Mouse (Mus musculus) stomach, embryonic 15.5 days (tissue): ENCODE measurements around the gene Fbxo45. TPM values are rescaled to one million over a fixed set of nuclear protein-coding genes. Genes with fewer than 3 reads are reported as not detected.

ENCODE experiments used
- ATAC-seq: fragments of 200-750 bp; cut with Nextera tagmentation; 2 replicates; pipeline ENCODE4 v1.8.0; 2017; ENCODE audit warnings: low read depth, moderate number of reproducible peaks, moderate TSS enrichment; ENCODE audit not compliant: insufficient read depth, low FRiP score
- H3K27ac ChIP-seq: fragments of 300-500 bp; sonication (generic); 2 replicates; pipeline ENCODE4 v1.5.1; 2015; ENCODE audit warnings: mild to moderate bottlenecking, inconsistent platforms
- H3K27me3 ChIP-seq: fragments of 300-500 bp; sonication (generic); replicated peaks from 2 replicates; pipeline ENCODE4 v1.6.1; 2015; ENCODE audit warnings: inconsistent platforms
- H3K36me3 ChIP-seq: fragments of 300-500 bp; sonication (generic); 2 replicates; pipeline ENCODE4 v1.6.1; 2015; ENCODE audit warnings: inconsistent platforms
- H3K4me1 ChIP-seq: fragments of 300-500 bp; sonication (generic); 2 replicates; pipeline ENCODE4 v1.6.1; 2015; ENCODE audit warnings: inconsistent platforms
- H3K4me2 ChIP-seq: fragments of 300-500 bp; sonication (generic); 2 replicates; pipeline ENCODE4 v1.6.1; 2015; ENCODE audit warnings: mild to moderate bottlenecking, inconsistent platforms
- H3K4me3 ChIP-seq: fragments of 300-500 bp; sonication (generic); replicated peaks from 2 replicates; pipeline ENCODE4 v1.5.1; 2015; ENCODE audit warnings: inconsistent platforms
- H3K9ac ChIP-seq: fragments of 300-500 bp; sonication (generic); 2 replicates; pipeline ENCODE4 v1.6.1; 2015; ENCODE audit warnings: inconsistent platforms
- H3K9me3 ChIP-seq: fragments of 300-500 bp; sonication (generic); 2 replicates; pipeline ENCODE4 v1.6.1; 2016; ENCODE audit warnings: inconsistent platforms
- WGBS: fragments of 180-500 bp; shearing (Covaris S2); methylation state at CpG from one replicate; pipeline ENCODE4 v1.1.7; 2015; 5-methylcytosine and 5-hydroxymethylcytosine counted together
- microRNA counts: library from miRNA; unstranded; fragments of <30 nt; microRNA quantifications from one replicate; lab custom pipeline; 2016
- microRNA-seq: library from miRNA; unstranded; fragments of <30 nt; microRNA quantifications from one replicate; pipeline ENCODE4, GENCODE M21; 2016
- polyA plus RNA-seq: library from polyadenylated mRNA; unstranded; fragments of >200 nt; fragmentation: Nextera tagmentation; extraction: Ambion mirVana; gene quantifications from 2 replicates; pipeline ENCODE4 v1.2.1, GENCODE M21; 2015

The Fbxo45 gene
- polyA plus RNA-seq, 1 experiment from 2014 or later = 12.2 TPM

GRCm38 (mm10) chr16:32200256-32201003, 46.5 kb downstream of the Fbxo45 start:
- no peak overlapping the region for H3K9ac ChIP-seq
- 0 out of 2 replicates have a peak, but pooled peaks cover 2% of the 10 kb centered on the region for H3K4me1 ChIP-seq
- no peaks in the 10 kb centered on the region for H3K36me3 ChIP-seq
- H3K9me3 ChIP-seq = no peaks in the 10 kb centered on the region
- peak overlapping the region; percentile 20 for H3K4me2 ChIP-seq
- ATAC-seq = no peak; the same call in 1 of the 2 replicates
- H3K27ac ChIP-seq = peak overlapping the region; percentile 71
- WGBS = 62% methylated on average over 21 of the region's 21 CpGs
- H3K27me3 ChIP-seq = no peaks in the 10 kb centered on the region
- peak overlapping the region; percentile 15 for H3K4me3 ChIP-seq

- no peak overlapping the region for H3K9ac ChIP-seq
- H3K27ac ChIP-seq = no peak overlapping the region
- H3K4me3 ChIP-seq = no peak overlapping the region
- WGBS = 49% methylated on average over 11 of the region's 12 CpGs
- no peaks in the 10 kb centered on the region for H3K4me1 ChIP-seq
- no peaks in the 10 kb centered on the region for H3K9me3 ChIP-seq
- H3K36me3 ChIP-seq = no peaks in the 10 kb centered on the region
- H3K27me3 ChIP-seq = no peaks in the 10 kb centered on the region
- no peak overlapping the region for H3K4me2 ChIP-seq
- ATAC-seq = no peak
Measured at GRCm38 (mm10) chr16:32190011-32190441, 56.9 kb downstream of the Fbxo45 start.

GRCm38 (mm10) chr16:32189109-32189508, 57.8 kb downstream of the Fbxo45 start:
- Histone ChIP-seq H3K27me3 (no peaks in the 10 kb centered on the region), H3K27ac (no peak overlapping the region), H3K4me2 (no peak overlapping the region), H3K36me3 (no peaks in the 10 kb centered on the region), H3K4me1 (no peaks in the 10 kb centered on the region), H3K9me3 (no peaks in the 10 kb centered on the region), H3K4me3 (no peak overlapping the region), H3K9ac (no peak overlapping the region)
- WGBS = 56% methylated on average over 6 of the region's 6 CpGs
- ATAC-seq = no peak; the same call in 1 of the 2 replicates

GRCm38 (mm10) chr16:32186056-32186455, 60.9 kb downstream of the Fbxo45 start:
- ATAC-seq = no peak
- Histone ChIP-seq H3K4me2 (no peak overlapping the region), H3K4me1 (no peaks in the 10 kb centered on the region), H3K9me3 (no peaks in the 10 kb centered on the region), H3K27ac (no peak overlapping the region), H3K27me3 (no peaks in the 10 kb centered on the region), H3K4me3 (no peak overlapping the region), H3K36me3 (no peaks in the 10 kb centered on the region), H3K9ac (no peak overlapping the region)
- 89% methylated on average over 5 of the region's 5 CpGs for WGBS

MicroRNA genes within 50 kb of the gene (microRNA counts, 519-probe panel; counts per million panel counts)
- 2,224 counts per million, percentile 37 among the panel's probes with 10 or more counts for microRNA mmu-miR-1946a (lab: Ali Mortazavi, UCI)

Small RNA genes lying within 50 kb of the gene (microRNA-seq; reads per million reads assigned to microRNA genes)
- not detected for gene Mir1946a

Other genes with a start within 250 kb of the Fbxo45 start
- gene Senp5, start 243.9 kb downstream of the Fbxo45 start, polyA plus RNA-seq = 11.3 and 13.8 TPM in 2 replicates
- gene Pak2, start 167.8 kb downstream of the Fbxo45 start, polyA plus RNA-seq = 33.6 and 36.6 TPM in 2 replicates
- 89.0 and 91.8 TPM in 2 replicates for gene Pigx, start 147.4 kb downstream of the Fbxo45 start, polyA plus RNA-seq
- gene Cep19, start 147.4 kb downstream of the Fbxo45 start, polyA plus RNA-seq = 26.6 and 27.8 TPM in 2 replicates
- 16.3 and 19.5 TPM in 2 replicates for gene Nrros, start 81.6 kb downstream of the Fbxo45 start, polyA plus RNA-seq
- 0.30 and 0.33 TPM in 2 replicates for gene Bex6, start 67.3 kb downstream of the Fbxo45 start, polyA plus RNA-seq
- 18.3 and 21.3 TPM in 2 replicates for gene Wdr53, start 69 bp upstream of the Fbxo45 start, polyA plus RNA-seq
- gene Smco1, start 24.3 kb upstream of the Fbxo45 start, polyA plus RNA-seq = 0.09 TPM in 1 of 2 replicates, not detected in the other
- gene Rnf168, start 30.3 kb upstream of the Fbxo45 start, polyA plus RNA-seq = 32.6 and 33.6 TPM in 2 replicates
- 20.6 and 22.3 TPM in 2 replicates for gene Ubxn7, start 85.1 kb upstream of the Fbxo45 start, polyA plus RNA-seq
- not detected in 2 replicates for gene Tm4sf19, start 153.3 kb upstream of the Fbxo45 start, polyA plus RNA-seq
- gene Tctex1d2, start 172.5 kb upstream of the Fbxo45 start, polyA plus RNA-seq = 27.4 and 27.5 TPM in 2 replicates
- gene Pcyt1a, start 183.8 kb upstream of the Fbxo45 start, polyA plus RNA-seq = 39.4 and 42.7 TPM in 2 replicates
- 17.7 and 25.2 TPM in 2 replicates for gene Slc51a, start 240.7 kb upstream of the Fbxo45 start, polyA plus RNA-seq
- gene Zdhhc19, start 249.1 kb upstream of the Fbxo45 start, polyA plus RNA-seq = 0.21 and 0.22 TPM in 2 replicates